Mouse (Mus musculus) gastrocnemius, adult 2 months (tissue): ENCODE data around the gene Mapk8ip2. TPM values are rescaled to one million over a fixed set of nuclear protein-coding genes. Genes with fewer than 3 reads are reported as not detected.

Experiments
- DNase-seq: peaks from one replicate; pipeline ENCODE4 v3.0.0; 2022
- H3K27ac ChIP-seq: fragments of 200-600 bp; 2 replicates; pipeline ENCODE4 v1.8.1; 2022; ENCODE audit warnings: mild to moderate bottlenecking
- H3K4me3 ChIP-seq: fragments of 200-600 bp; 2 replicates; pipeline ENCODE4 v1.8.1; 2022; ENCODE audit warnings: mild to moderate bottlenecking, moderate library complexity
- CTCF ChIP-seq: fragments of 200-600 bp; IDR thresholded peaks from 2 replicates; pipeline ENCODE4 v1.8.1; 2022; ENCODE audit warnings: antibody characterized with exemption, mild to moderate bottlenecking, moderate library complexity
- intact Hi-C: fragments of 180-260 bp; cut with DNase I; formaldehyde crosslinking; loops from one replicate; pipeline ENCODE4 v1.15.1; 2025
- total RNA-seq, 2 experiments: library from RNA; stranded (reverse); gene quantifications; 2 replicates each; pipeline ENCODE4 v1.2.3; 2021

Gene Mapk8ip2
- total RNA-seq, 2 experiments from 2014 or later = 0.08 to 0.25 TPM

- TF ChIP-seq CTCF = no peak
- intact Hi-C loops = no loop called here
- DNase-seq = peak; percentile 41
These were observed 44.6 kb downstream of the Mapk8ip2 start for GRCm38 (mm10) chr15:89498049-89498960.

GRCm38 (mm10) chr15:89498961-89499688 lies 45.4 kb downstream of the Mapk8ip2 start, which contains the start of gene Shank3:
Gene Shank3, plus strand, starts transcription at chr15:89499623.
- intact Hi-C loops = no loop called here
- DNase-seq = peak; percentile 38
- H3K27ac ChIP-seq = peak within 1 kb of the TSS; percentile 88
- no peak for TF ChIP-seq CTCF
- H3K4me3 ChIP-seq = peak within 1 kb of the TSS; percentile 86

More at GRCm38 (mm10) chr15:89498049-89498960, 44.6 kb downstream of the Mapk8ip2 start:
- Histone ChIP-seq H3K4me3 (peak overlapping the region; percentile 86), H3K27ac (peak overlapping the region; percentile 88)

GRCm38 (mm10) chr15:89499784-89500220 lies 46.1 kb downstream of the Mapk8ip2 start:
- DNase-seq = peak; percentile 55
- intact Hi-C loops = no loop called here
- Histone ChIP-seq H3K27ac (peak overlapping the region; percentile 66), H3K4me3 (peak overlapping the region; percentile 86)
- no peak for TF ChIP-seq CTCF

DNA sequence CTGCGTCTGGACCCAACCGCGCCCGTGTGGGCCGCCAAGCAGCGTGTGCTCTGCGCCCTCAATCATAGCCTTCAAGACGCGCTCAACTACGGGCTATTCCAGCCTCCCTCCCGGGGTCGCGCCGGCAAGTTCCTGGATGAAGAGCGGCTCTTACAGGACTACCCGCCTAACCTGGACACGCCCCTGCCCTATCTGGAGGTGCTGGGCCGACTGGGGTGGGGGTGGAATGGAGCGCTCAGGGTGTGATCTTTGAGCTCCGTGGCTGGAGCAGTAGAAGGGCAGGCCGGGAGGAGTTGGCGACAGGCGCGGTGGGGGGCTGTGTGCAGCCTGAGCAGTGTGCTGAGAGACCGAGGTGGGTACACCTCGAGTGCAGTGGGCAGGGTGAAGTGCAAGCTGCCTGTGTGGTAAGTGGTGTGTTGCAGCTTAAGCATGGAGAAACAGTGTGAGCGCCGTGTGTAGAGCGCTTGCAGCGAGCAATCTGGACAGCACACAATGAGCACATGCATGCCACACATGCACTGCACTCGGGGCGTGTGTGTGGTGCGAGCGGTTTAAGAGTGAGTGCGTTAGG lies 46.6 kb downstream of the Mapk8ip2 start:
- no peak for DNase-seq
- Histone ChIP-seq H3K4me3 (peak overlapping the region; percentile 86), H3K27ac (peak overlapping the region; percentile 53)
- no peak for TF ChIP-seq CTCF
- intact Hi-C loops = no loop called here

- intact Hi-C loops = no loop called here
These were observed 47.6 kb downstream of the Mapk8ip2 start for GRCm38 (mm10) chr15:89501321-89501720.

GRCm38 (mm10) chr15:89504838-89505237 lies 51.1 kb downstream of the Mapk8ip2 start:
- Histone ChIP-seq H3K4me3 (no peak overlapping the region), H3K27ac (no peak overlapping the region)
- TF ChIP-seq CTCF = no peak
- intact Hi-C loops = loop anchor here (5.0 kb wide), 1 partner anchor 38 kb away; no protein-coding TSS in a partner anchor
- no peak for DNase-seq

More at GRCm38 (mm10) chr15:89501321-89501720, 47.6 kb downstream of the Mapk8ip2 start:
- DNase-seq = no peak
- H3K4me3 ChIP-seq = peak overlapping the region; percentile 86
- no peak for TF ChIP-seq CTCF
- no peak overlapping the region for H3K27ac ChIP-seq

GRCm38 (mm10) chr15:89507751-89508150 lies 54.0 kb downstream of the Mapk8ip2 start:
- no peak for DNase-seq
- H3K4me3 ChIP-seq = no peak overlapping the region

DNA sequence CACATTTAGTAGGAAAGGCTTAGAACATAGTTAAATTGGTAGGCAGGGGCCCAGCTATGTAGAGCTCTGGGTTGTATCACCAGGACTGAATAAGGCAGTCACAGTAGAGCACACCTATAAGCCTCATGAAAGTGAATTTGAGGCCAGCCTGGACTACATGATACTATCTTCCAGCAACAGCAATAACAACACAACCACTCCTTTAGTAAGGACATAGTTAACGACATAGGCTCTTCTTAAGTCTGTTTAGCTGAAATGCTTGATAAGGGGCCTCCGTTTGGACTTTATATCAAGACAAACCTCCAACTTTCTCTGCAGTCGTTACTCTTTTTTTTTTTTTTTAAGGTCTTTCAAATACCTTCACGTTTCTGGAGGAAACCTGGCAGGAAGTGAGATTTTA lies 59.0 kb downstream of the Mapk8ip2 start:
- Histone ChIP-seq H3K27ac (no peak overlapping the region), H3K4me3 (no peak overlapping the region)
- TF ChIP-seq CTCF = no peak
- intact Hi-C loops = no loop called here
- no peak for DNase-seq

More at GRCm38 (mm10) chr15:89507751-89508150, 54.0 kb downstream of the Mapk8ip2 start:
- intact Hi-C loops = loop anchor here (5.0 kb wide), 1 partner anchor 40 kb away; no protein-coding TSS in a partner anchor
- no peak overlapping the region for H3K27ac ChIP-seq
- no peak for TF ChIP-seq CTCF

Other genes with a start within 250 kb of the Mapk8ip2 start
- gene Ppp6r2, start 242.4 kb upstream of the Mapk8ip2 start, total RNA-seq = 10 to 100 TPM; 90.7 to 94.1 TPM
- gene Sbf1, start 138.6 kb upstream of the Mapk8ip2 start, total RNA-seq = 10 to 100 TPM; 55.1 to 70.5 TPM
- gene Adm2, start 131.2 kb upstream of the Mapk8ip2 start, total RNA-seq = not detected
- not detected for gene Miox, start 119.5 kb upstream of the Mapk8ip2 start, total RNA-seq
- gene Lmf2, start 98.3 kb upstream of the Mapk8ip2 start, total RNA-seq = 10 to 100 TPM; 12.7 to 16.1 TPM
- gene Ncaph2, start 98.2 kb upstream of the Mapk8ip2 start, total RNA-seq = 10 to 100 TPM; 40.9 to 41.4 TPM
- gene Sco2, start 80.1 kb upstream of the Mapk8ip2 start, total RNA-seq = 10 to 100 TPM; 13.0 to 16.0 TPM
- gene Tymp, start 76.9 kb upstream of the Mapk8ip2 start, total RNA-seq = under 1 TPM; 0.25 to 0.64 TPM
- under 1 TPM; 0.38 to 0.53 TPM for gene Odf3b, start 74.6 kb upstream of the Mapk8ip2 start, total RNA-seq
- not detected for gene Klhdc7b, start 69.0 kb upstream of the Mapk8ip2 start, total RNA-seq
- gene Syce3, start 43.4 kb upstream of the Mapk8ip2 start, total RNA-seq = not detected
- gene Cpt1b, start 28.1 kb upstream of the Mapk8ip2 start, total RNA-seq = 100 to 1,000 TPM; 257 to 362 TPM
- under 1 TPM; 0.56 to 0.64 TPM for gene C730034F03Rik, start 24.3 kb upstream of the Mapk8ip2 start, total RNA-seq
- gene Gm44502, start 24.2 kb upstream of the Mapk8ip2 start, total RNA-seq = 1 to 10 TPM in 1 of 2 experiments, under 1 TPM in 1; 0.87 to 2.0 TPM
- 10 to 100 TPM; 21.4 to 23.3 TPM for gene Chkb, start 24.0 kb upstream of the Mapk8ip2 start, total RNA-seq
- gene Arsa, start 23.5 kb downstream of the Mapk8ip2 start, total RNA-seq = 1 to 10 TPM; 3.0 to 4.6 TPM
- gene Shank3, start 45.7 kb downstream of the Mapk8ip2 start, total RNA-seq = 10 to 100 TPM; 12.2 to 20.4 TPM
- gene Acr, start 114.4 kb downstream of the Mapk8ip2 start, total RNA-seq = under 1 TPM in 1 of 2 experiments, not detected in 1; 0.23 TPM
- 1 to 10 TPM; 2.3 to 2.7 TPM for gene Rabl2, start 138.0 kb downstream of the Mapk8ip2 start, total RNA-seq